Mouse (Mus musculus) cerebellum, adult 11-12 months (tissue): ENCODE results near the gene Zbtb22.

Experiments
- DNase-seq: peaks from one replicate; pipeline ENCODE4 v3.0.0; 2022

Zbtb22 gene

GRCm38 (mm10) chr17:33908331-33909076 is 7.2 kb upstream of the Zbtb22 start:
- peak; percentile 84 for DNase-seq

GRCm38 (mm10) chr17:33909077-33909868 is 6.4 kb upstream of the Zbtb22 start, which contains the start of gene Daxx:
TSS of gene Daxx (plus strand) at chr17:33909414.
- peak; percentile 99 for DNase-seq

DNA sequence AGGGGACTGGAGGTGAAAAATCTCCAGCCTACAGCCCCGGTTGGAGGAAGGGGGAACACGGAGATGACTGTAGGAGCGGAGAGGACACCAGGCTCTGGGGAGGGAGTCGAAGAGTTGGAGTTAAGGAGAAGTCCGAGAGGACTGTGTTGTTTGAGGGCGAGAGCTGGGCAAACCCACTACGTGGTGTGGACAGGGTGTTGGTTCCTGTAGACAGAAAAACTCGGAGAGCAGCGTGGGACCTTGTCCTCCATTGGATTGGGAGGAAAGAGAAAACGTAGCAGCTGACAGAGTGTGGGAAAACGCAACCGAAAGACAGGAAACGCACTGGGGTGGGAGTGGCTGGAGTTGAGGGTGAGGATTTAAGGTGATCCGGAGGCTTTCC is 5.8 kb upstream of the Zbtb22 start:
- DNase-seq, result no peak

- DNase-seq, result peak; percentile 57
Observed at GRCm38 (mm10) chr17:33910346-33911051, 5.2 kb upstream of the Zbtb22 start.

DNA sequence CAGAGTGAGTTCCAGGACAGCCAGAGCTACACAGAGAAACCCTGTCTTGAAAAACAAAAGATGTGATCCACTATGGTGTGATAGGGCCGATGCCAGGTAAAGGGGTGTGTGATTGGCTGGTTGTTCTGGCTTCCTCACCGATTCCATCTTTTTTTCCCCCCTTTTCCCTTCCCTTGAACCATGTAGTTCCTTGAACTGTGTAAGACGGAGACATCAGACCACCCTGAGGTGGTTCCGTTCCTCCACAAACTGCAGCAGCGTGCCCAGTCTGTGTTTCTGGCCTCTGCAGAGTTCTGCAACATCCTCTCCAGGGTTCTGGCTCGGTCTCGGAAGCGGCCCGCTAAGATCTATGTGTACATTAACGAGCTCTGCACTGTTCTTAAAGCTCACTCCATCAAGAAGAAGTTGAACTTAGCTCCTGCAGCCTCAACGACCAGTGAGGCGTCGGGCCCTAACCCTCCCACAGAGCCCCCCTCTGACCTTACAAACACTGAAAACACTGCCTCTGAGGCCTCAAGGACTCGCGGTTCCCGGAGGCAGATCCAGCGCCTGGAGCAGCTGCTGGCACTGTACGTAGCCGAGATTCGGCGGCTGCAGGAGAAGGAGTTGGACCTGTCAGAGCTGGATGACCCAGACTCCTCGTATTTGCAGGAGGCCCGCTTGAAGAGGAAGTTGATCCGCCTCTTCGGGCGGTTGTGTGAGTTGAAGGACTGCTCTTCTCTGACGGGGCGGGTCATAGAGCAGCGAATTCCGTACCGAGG is 4.5 kb upstream of the Zbtb22 start:
- peak; percentile 60 for DNase-seq

DNA sequence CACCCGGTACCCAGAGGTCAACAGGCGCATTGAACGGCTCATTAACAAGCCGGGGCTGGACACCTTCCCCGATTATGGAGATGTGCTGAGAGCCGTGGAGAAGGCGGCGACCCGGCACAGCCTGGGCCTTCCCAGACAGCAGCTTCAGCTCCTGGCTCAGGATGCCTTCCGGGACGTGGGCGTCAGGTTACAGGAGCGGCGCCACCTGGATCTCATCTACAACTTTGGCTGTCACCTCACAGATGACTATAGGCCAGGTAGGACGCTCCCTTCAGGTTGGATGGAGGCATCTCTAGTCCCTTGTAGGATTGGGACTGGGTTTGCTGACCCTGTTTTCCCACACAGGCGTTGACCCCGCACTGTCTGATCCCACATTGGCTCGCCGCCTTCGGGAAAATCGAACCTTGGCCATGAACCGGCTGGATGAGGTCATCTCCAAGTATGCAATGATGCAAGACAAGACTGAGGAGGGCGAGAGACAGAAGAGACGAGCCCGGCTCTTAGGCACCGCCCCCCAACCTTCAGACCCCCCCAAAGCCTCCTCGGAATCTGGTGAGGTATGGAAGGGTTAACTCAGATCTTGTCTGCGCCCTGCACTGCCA is 3.8 kb upstream of the Zbtb22 start:
- peak; percentile 64 for DNase-seq

GRCm38 (mm10) chr17:33913264-33913663 is 2.4 kb upstream of the Zbtb22 start:
- peak; percentile 53 for DNase-seq

GRCm38 (mm10) chr17:33913905-33914304 is 1.8 kb upstream of the Zbtb22 start:
- DNase-seq, result peak; percentile 49

- DNase-seq, result peak; percentile 65
Observed at GRCm38 (mm10) chr17:33914969-33915391, 724 bp upstream of the Zbtb22 start.

DNA sequence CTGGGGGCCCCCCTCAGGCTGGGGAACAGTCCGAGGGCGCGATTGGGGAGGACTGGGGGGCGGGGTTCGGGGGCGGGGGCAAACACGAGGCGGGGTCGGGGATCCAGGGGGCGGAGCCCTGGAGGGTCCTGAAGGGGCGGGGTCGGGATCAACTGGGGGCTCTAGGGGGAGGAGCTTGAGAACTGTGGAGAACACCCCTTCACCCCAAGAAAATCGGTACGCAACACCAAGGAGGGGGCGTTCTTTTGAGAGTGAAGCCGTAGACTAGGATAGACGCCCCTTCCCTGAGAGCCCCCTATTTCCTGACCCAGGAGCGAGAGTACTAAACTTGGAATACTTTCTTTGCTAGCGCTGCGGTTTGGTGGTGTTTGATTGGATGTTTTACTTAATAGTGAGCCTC is 590 bp downstream of the Zbtb22 start:
- DNase-seq, result peak; percentile 71

DNA sequence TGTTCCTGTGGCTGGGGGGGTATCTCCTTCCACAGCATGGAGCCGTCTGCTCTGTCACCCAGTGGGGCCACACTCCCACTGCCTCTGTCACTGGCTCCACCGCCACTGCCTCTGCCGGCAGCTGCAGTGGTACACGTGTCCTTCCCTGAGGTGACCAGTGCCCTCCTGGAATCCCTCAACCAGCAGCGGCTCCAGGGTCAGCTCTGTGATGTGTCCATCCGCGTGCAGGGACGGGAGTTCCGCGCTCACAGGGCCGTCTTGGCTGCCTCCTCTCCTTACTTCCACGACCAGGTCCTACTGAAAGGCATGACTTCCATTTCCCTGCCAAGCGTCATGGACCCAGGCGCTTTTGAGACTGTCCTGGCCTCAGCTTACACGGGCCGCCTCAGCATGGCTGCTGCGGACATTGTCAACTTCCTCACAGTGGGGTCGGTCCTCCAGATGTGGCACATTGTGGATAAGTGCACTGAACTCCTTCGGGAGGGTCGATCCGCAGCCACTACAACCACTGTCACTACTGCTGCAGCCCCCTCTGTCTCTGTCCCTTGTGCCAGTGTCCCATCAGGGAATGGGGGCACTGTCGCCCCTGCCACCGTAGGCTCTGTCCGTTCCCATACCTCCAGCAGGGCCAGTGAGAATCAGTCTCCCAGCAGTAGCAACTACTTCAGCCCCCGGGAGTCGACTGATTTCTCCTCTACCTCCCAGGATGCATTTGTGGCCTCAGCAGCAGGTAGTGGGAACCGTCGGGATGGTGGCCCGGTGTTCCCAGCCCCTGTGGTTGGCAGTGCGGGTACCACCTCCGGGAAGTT is 1.3 kb downstream of the Zbtb22 start:
- DNase-seq, result no peak

DNA sequence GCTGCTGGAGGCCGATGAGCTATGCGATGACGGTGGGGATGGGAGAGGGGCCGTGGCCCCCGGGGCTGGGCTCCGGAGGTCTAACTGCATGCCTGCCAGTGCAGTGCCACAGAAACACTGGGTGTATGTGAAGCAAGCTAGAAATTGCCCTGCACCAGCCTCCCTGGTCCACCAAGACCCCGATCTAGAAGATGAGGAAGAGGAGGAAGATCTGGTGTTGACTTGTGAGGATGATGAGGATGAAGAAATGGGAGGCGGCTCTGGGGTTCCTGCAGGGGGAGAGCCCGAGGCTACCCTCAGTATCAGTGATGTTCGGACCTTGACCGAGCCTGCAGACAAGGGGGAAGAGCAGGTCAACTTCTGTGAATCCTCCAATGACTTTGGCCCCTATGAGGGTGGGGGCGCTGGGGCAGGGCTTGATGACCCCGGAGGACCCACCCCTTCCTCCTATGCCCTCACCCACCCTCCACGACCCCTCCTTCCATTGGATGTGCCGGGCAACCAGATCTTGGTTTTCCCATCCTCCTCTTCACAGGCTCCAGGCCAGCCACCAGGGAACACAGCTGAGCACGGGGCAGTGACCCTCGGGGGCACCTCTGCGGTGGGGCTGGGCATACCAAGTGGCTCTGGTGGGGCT is 2.1 kb downstream of the Zbtb22 start:
- DNase-seq, result peak; percentile 72

GRCm38 (mm10) chr17:33918293-33919203 is 2.8 kb downstream of the Zbtb22 start:
- DNase-seq, result peak; percentile 70

GRCm38 (mm10) chr17:33919351-33920281 is 3.9 kb downstream of the Zbtb22 start:
- DNase-seq, result peak; percentile 83

- peak; percentile 82 for DNase-seq
Observed at GRCm38 (mm10) chr17:33920282-33921097, 4.8 kb downstream of the Zbtb22 start.

DNA sequence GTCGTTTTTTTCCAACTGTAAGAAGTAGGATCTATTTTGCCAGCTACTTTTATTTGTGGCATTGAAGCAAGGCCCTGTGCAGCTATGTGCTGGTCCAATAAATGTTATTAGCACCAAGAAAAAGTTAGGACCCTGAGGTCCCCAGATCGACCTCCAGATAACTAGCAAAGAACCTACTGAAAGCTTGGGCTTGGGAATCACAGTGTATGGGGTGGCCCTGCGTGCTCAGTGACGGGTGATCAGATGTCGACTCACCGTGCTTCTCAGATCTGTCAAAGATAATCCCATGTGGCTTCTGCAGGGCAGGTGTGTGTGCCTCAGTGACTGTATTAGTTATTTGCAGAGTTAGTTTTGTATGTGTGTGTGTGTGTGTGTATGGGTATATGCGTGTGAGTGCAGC is 5.7 kb downstream of the Zbtb22 start:
- DNase-seq, result peak; percentile 31

DNA sequence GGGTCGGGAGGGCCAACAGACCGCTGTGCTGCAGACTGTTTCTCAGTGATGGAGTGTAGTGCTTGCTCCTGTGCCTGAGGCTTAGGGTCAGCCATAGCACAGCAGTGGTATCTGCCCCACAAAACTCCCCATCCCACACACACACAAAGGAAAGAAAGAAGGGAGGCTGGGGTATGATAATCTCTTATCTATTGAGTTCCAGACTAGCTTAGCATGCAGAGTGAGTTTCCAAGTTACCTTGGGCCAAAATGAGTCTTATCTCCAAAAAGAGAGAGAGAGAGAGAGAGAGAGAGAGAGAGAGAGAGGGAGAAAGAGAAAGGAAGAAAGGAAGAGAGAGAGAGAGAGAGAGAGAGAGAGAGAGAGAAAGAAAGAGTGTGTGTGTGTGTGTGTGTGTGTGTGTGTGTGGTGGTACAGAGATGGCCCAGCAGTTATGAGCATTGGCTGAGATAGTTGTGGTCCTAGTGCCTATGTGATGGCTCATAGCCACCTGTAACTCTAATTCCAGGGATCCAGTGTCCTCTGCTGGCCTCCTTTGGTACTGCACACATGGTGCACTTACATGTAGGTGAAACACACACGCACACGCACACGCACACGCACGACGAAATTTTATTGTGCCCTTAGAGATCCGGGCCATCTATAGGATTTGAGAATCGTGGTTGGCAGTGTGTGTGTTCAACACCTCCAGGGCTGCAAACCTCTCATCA is 9.0 kb downstream of the Zbtb22 start:
- no peak for DNase-seq
